Mouse (Mus musculus) adrenal gland, adult 2 months (tissue): ENCODE data around the gene Acbd4. TPM values are rescaled to one million over a fixed set of nuclear protein-coding genes. Genes with fewer than 3 reads are reported as not detected.

Source experiments
- DNase-seq: peaks from one replicate; pipeline ENCODE4 v3.0.0; 2021
- polyA plus RNA-seq: library from polyadenylated mRNA; depleted of rRNA; stranded (reverse); fragments of >200 nt; gene quantifications from 2 replicates; pipeline ENCODE4 v1.2.3, GENCODE M21; 2012
- total RNA-seq, 2 experiments: library from RNA; stranded (reverse); gene quantifications; 2 replicates each; pipeline ENCODE4 v1.2.3; 2021

Acbd4 gene
- total and polyA plus RNA-seq, 3 experiments, result 70.3 to 175 (median 88.4) TPM

- peak; percentile 7 for DNase-seq
These were observed 12.3 kb downstream of the Acbd4 start for GRCm38 (mm10) chr11:103113771-103114170.

- no peak for DNase-seq
These were observed 12.9 kb downstream of the Acbd4 start for GRCm38 (mm10) chr11:103114270-103114943.

GRCm38 (mm10) chr11:103115163-103116007 is 13.9 kb downstream of the Acbd4 start:
- DNase-seq, result peak; percentile 90

GRCm38 (mm10) chr11:103116008-103116818 is 14.7 kb downstream of the Acbd4 start, which contains the start of gene Hexim1:
Gene Hexim1, plus strand, starts transcription at chr11:103116231.
- DNase-seq, result peak; percentile 100

- DNase-seq, result peak; percentile 85
These were observed 15.6 kb downstream of the Acbd4 start for GRCm38 (mm10) chr11:103116959-103117590.

GRCm38 (mm10) chr11:103117591-103118009 is 16.1 kb downstream of the Acbd4 start:
- peak; percentile 64 for DNase-seq

- peak; percentile 10 for DNase-seq
These were observed 17.4 kb downstream of the Acbd4 start for GRCm38 (mm10) chr11:103118866-103119265.

- peak; percentile 30 for DNase-seq
These were observed 18.1 kb downstream of the Acbd4 start for GRCm38 (mm10) chr11:103119609-103120008.

GRCm38 (mm10) chr11:103120315-103120714 is 18.8 kb downstream of the Acbd4 start:
- peak; percentile 23 for DNase-seq

GRCm38 (mm10) chr11:103131701-103132575 is 30.5 kb downstream of the Acbd4 start, which contains the start of gene Hexim2:
Gene Hexim2, plus strand, starts transcription at chr11:103132429.
- peak; percentile 86 for DNase-seq

- DNase-seq, result peak; percentile 100
These were observed 31.3 kb downstream of the Acbd4 start for GRCm38 (mm10) chr11:103132576-103133455.

- DNase-seq, result no peak
These were observed 32.1 kb downstream of the Acbd4 start for GRCm38 (mm10) chr11:103133456-103134185.

GRCm38 (mm10) chr11:103134221-103134620 is 32.7 kb downstream of the Acbd4 start:
- peak; percentile 83 for DNase-seq

- no peak for DNase-seq
These were observed 34.6 kb downstream of the Acbd4 start for GRCm38 (mm10) chr11:103136039-103136577.

- DNase-seq, result no peak
These were observed 38.7 kb downstream of the Acbd4 start for GRCm38 (mm10) chr11:103139951-103140762.

GRCm38 (mm10) chr11:103140763-103141100 is 39.2 kb downstream of the Acbd4 start:
- DNase-seq, result no peak

- DNase-seq, result peak; percentile 63
These were observed 39.8 kb downstream of the Acbd4 start for GRCm38 (mm10) chr11:103141101-103141943.
